Mouse (Mus musculus) hindbrain, embryonic 12.5 days (tissue): ENCODE results near the gene I830077J02Rik. TPM values are rescaled to one million over a fixed set of nuclear protein-coding genes. Genes with fewer than 3 reads are reported as not detected.
"Not testable (repeated sequence)": the region's sequence is repeated elsewhere in the genome, so short reads cannot be mapped to it uniquely, and the experiment has no call there.

Experiments
- ATAC-seq: fragments of 200-750 bp; cut with Nextera tagmentation; 2 replicates; pipeline ENCODE4 v1.8.0; 2017; ENCODE audit warnings: moderate TSS enrichment; ENCODE audit not compliant: low FRiP score
- H3K27ac ChIP-seq: fragments of 300-500 bp; sonication (generic); 2 replicates; pipeline ENCODE4 v1.5.1; 2016; ENCODE audit warnings: mild to moderate bottlenecking
- H3K27me3 ChIP-seq: fragments of 300-500 bp; sonication (generic); 2 replicates; pipeline ENCODE4 v1.6.1; 2016; ENCODE audit warnings: mild to moderate bottlenecking
- H3K36me3 ChIP-seq: fragments of 300-500 bp; sonication (generic); 2 replicates; pipeline ENCODE4 v1.6.1; 2016; ENCODE audit warnings: mild to moderate bottlenecking
- H3K4me1 ChIP-seq: fragments of 300-500 bp; sonication (generic); 2 replicates; pipeline ENCODE4 v1.6.1; 2016
- H3K4me2 ChIP-seq: fragments of 300-500 bp; sonication (generic); replicated peaks from 2 replicates; pipeline ENCODE4 v1.6.1; 2016; ENCODE audit warnings: mild to moderate bottlenecking
- H3K4me3 ChIP-seq: fragments of 300-500 bp; sonication (generic); 2 replicates; pipeline ENCODE4 v1.5.1; 2016; ENCODE audit warnings: mild to moderate bottlenecking
- H3K9ac ChIP-seq: fragments of 300-500 bp; sonication (generic); 2 replicates; pipeline ENCODE4 v1.6.1; 2016; ENCODE audit warnings: mild to moderate bottlenecking, moderate library complexity
- H3K9me3 ChIP-seq: fragments of 300-500 bp; sonication (generic); replicated peaks from 2 replicates; pipeline ENCODE4 v1.6.1; 2016; ENCODE audit warnings: mild to moderate bottlenecking
- WGBS: fragments of 180-500 bp; shearing (Covaris S2); methylation state at CpG from one replicate; pipeline ENCODE4 v1.1.7; 2016; 5-methylcytosine and 5-hydroxymethylcytosine counted together
- polyA plus RNA-seq: library from polyadenylated mRNA; unstranded; fragments of >200 nt; fragmentation: Nextera tagmentation; extraction: Ambion mirVana; gene quantifications from 2 replicates; pipeline ENCODE4 v1.2.1, GENCODE M21; 2016

Gene I830077J02Rik
- polyA plus RNA-seq, 1 experiment from 2014 or later = 0.21 TPM

GRCm38 (mm10) chr3:105935033-105935432, 2.6 kb upstream of the I830077J02Rik start:
- Histone ChIP-seq H3K4me1 (no peaks in the 10 kb centered on the region), H3K27me3 (no peaks in the 10 kb centered on the region), H3K27ac (no peak overlapping the region), H3K4me3 (no peak overlapping the region), H3K4me2 (no peak overlapping the region), H3K36me3 (0 out of 2 replicates have a peak, but pooled peaks cover 12% of the 10 kb centered on the region), H3K9me3 (no peaks in the 10 kb centered on the region), H3K9ac (no peak overlapping the region)
- 88% methylated on average over 5 of the region's 5 CpGs for WGBS
- no peak for ATAC-seq

GRCm38 (mm10) chr3:105933926-105934325, 1.5 kb upstream of the I830077J02Rik start:
- Histone ChIP-seq H3K9ac (no peak overlapping the region), H3K27me3 (no peaks in the 10 kb centered on the region), H3K4me2 (no peak overlapping the region), H3K9me3 (no peaks in the 10 kb centered on the region), H3K27ac (no peak overlapping the region), H3K36me3 (0 out of 2 replicates have a peak, but pooled peaks cover 7% of the 10 kb centered on the region), H3K4me3 (no peak overlapping the region), H3K4me1 (no peaks in the 10 kb centered on the region)
- ATAC-seq = no peak
- 97% methylated on average over 6 of the region's 6 CpGs for WGBS

- ATAC-seq = no peak
- WGBS = 97% methylated on average over 2 of the region's 2 CpGs
- no peaks in the 10 kb centered on the region for H3K36me3 ChIP-seq
These were observed 1.4 kb downstream of the I830077J02Rik start for GRCm38 (mm10) chr3:105931095-105931494.

GRCm38 (mm10) chr3:105929821-105930220, 2.6 kb downstream of the I830077J02Rik start:
- no peak overlapping the region for H3K4me2 ChIP-seq
- H3K9me3 ChIP-seq = no peaks in the 10 kb centered on the region
- no peaks in the 10 kb centered on the region for H3K4me1 ChIP-seq
- H3K27me3 ChIP-seq = no peaks in the 10 kb centered on the region
- H3K27ac ChIP-seq = no peak overlapping the region
- ATAC-seq = no peak
- H3K9ac ChIP-seq = no peak overlapping the region
- WGBS = 88% methylated on average over 7 of the region's 7 CpGs
- no peaks in the 10 kb centered on the region for H3K36me3 ChIP-seq
- H3K4me3 ChIP-seq = no peak overlapping the region

More at GRCm38 (mm10) chr3:105931095-105931494, 1.4 kb downstream of the I830077J02Rik start:
- H3K27ac ChIP-seq = no peak overlapping the region
- no peaks in the 10 kb centered on the region for H3K9me3 ChIP-seq
- no peak overlapping the region for H3K4me3 ChIP-seq
- no peak overlapping the region for H3K4me2 ChIP-seq
- H3K27me3 ChIP-seq = no peaks in the 10 kb centered on the region
- H3K9ac ChIP-seq = no peak overlapping the region
- H3K4me1 ChIP-seq = no peaks in the 10 kb centered on the region

GRCm38 (mm10) chr3:105928781-105929180, 3.7 kb downstream of the I830077J02Rik start:
- H3K9ac ChIP-seq = no peak overlapping the region
- H3K27ac ChIP-seq = no peak overlapping the region
- no peaks in the 10 kb centered on the region for H3K9me3 ChIP-seq
- no peaks in the 10 kb centered on the region for H3K27me3 ChIP-seq
- WGBS = 94% methylated on average over 6 of the region's 6 CpGs
- no peak for ATAC-seq
- no peak overlapping the region for H3K4me3 ChIP-seq
- H3K4me1 ChIP-seq = no peaks in the 10 kb centered on the region
- no peak overlapping the region for H3K4me2 ChIP-seq
- H3K36me3 ChIP-seq = no peaks in the 10 kb centered on the region

- Histone ChIP-seq H3K27me3 (no peaks in the 10 kb centered on the region), H3K4me3 (no peak overlapping the region), H3K27ac (no peak overlapping the region), H3K4me2 (no peak overlapping the region), H3K36me3 (no peaks in the 10 kb centered on the region), H3K9me3 (no peaks in the 10 kb centered on the region), H3K9ac (no peak overlapping the region), H3K4me1 (no peaks in the 10 kb centered on the region)
- 96% methylated on average over 3 of the region's 3 CpGs for WGBS
- no peak for ATAC-seq
These were observed 4.3 kb downstream of the I830077J02Rik start for GRCm38 (mm10) chr3:105928195-105928569.

- no peak for ATAC-seq
- H3K4me3 ChIP-seq = no peak overlapping the region
- H3K4me2 ChIP-seq = no peak overlapping the region
- WGBS = 80% methylated on average over 7 of the region's 7 CpGs
- H3K27ac ChIP-seq = no peak overlapping the region
- no peaks in the 10 kb centered on the region for H3K4me1 ChIP-seq
- no peaks in the 10 kb centered on the region for H3K27me3 ChIP-seq
- H3K9me3 ChIP-seq = no peaks in the 10 kb centered on the region
- H3K36me3 ChIP-seq = no peaks in the 10 kb centered on the region
- no peak overlapping the region for H3K9ac ChIP-seq
These were observed 4.8 kb downstream of the I830077J02Rik start for GRCm38 (mm10) chr3:105927561-105928194.

GRCm38 (mm10) chr3:105924616-105925015, 7.8 kb downstream of the I830077J02Rik start:
- Histone ChIP-seq H3K27me3 (no peaks in the 10 kb centered on the region), H3K27ac (no peak overlapping the region), H3K36me3 (no peaks in the 10 kb centered on the region), H3K9ac (no peak overlapping the region), H3K9me3 (no peaks in the 10 kb centered on the region), H3K4me1 (no peaks in the 10 kb centered on the region), H3K4me3 (no peak overlapping the region), H3K4me2 (no peak overlapping the region)
- ATAC-seq = no peak
- 83% methylated on average over 9 of the region's 9 CpGs for WGBS

GRCm38 (mm10) chr3:105921959-105922358, 10.5 kb downstream of the I830077J02Rik start:
- Histone ChIP-seq H3K4me2 (no peak overlapping the region), H3K4me3 (no peak overlapping the region), H3K36me3 (no peaks in the 10 kb centered on the region), H3K4me1 (no peaks in the 10 kb centered on the region), H3K27ac (no peak overlapping the region), H3K9me3 (no peaks in the 10 kb centered on the region), H3K27me3 (no peaks in the 10 kb centered on the region), H3K9ac (no peak overlapping the region)
- ATAC-seq = no peak
- WGBS = 78% methylated on average over 2 of the region's 2 CpGs

GRCm38 (mm10) chr3:105920743-105921142, 11.7 kb downstream of the I830077J02Rik start:
- not testable (repeated sequence) for H3K27ac ChIP-seq, ATAC-seq, H3K4me2 ChIP-seq, H3K36me3 ChIP-seq, H3K4me1 ChIP-seq, H3K9me3 ChIP-seq, H3K9ac ChIP-seq, H3K4me3 ChIP-seq, H3K27me3 ChIP-seq

GRCm38 (mm10) chr3:105918355-105918745, 14.1 kb downstream of the I830077J02Rik start:
- Histone ChIP-seq H3K4me1 (no peaks in the 10 kb centered on the region), H3K4me2 (no peak overlapping the region), H3K27ac (no peak overlapping the region), H3K4me3 (no peak overlapping the region), H3K27me3 (no peaks in the 10 kb centered on the region), H3K36me3 (no peaks in the 10 kb centered on the region), H3K9ac (no peak overlapping the region), H3K9me3 (no peaks in the 10 kb centered on the region)
- ATAC-seq = no peak
- WGBS = 69% methylated on average over 3 of the region's 3 CpGs

GRCm38 (mm10) chr3:105917656-105918354, 14.7 kb downstream of the I830077J02Rik start:
- H3K9me3 ChIP-seq = no peaks in the 10 kb centered on the region
- WGBS = 64% methylated on average over 10 of the region's 10 CpGs
- no peaks in the 10 kb centered on the region for H3K36me3 ChIP-seq
- H3K27me3 ChIP-seq = no peaks in the 10 kb centered on the region
- no peak for ATAC-seq
- H3K4me2 ChIP-seq = no peak overlapping the region
- no peak overlapping the region for H3K27ac ChIP-seq
- H3K4me1 ChIP-seq = no peaks in the 10 kb centered on the region
- H3K9ac ChIP-seq = no peak overlapping the region
- no peak overlapping the region for H3K4me3 ChIP-seq

GRCm38 (mm10) chr3:105916455-105916854, 16.0 kb downstream of the I830077J02Rik start:
- not testable (repeated sequence) for H3K4me2 ChIP-seq, H3K9ac ChIP-seq, H3K4me3 ChIP-seq, H3K27me3 ChIP-seq, H3K9me3 ChIP-seq, H3K27ac ChIP-seq, H3K4me1 ChIP-seq, H3K36me3 ChIP-seq, ATAC-seq
